Mouse (Mus musculus) heart, embryonic 11.5 days (tissue): ENCODE measurements at regions not wholly inside any gene's neighbourhood (a gene's known extent, or its start where the extent isn't known, plus 50 kb on each side); places are given as distances from the start of the nearest gene placed in this dataset.

ENCODE experiments used
- ATAC-seq: fragments of 200-750 bp; cut with Nextera tagmentation; replicated peaks from 2 replicates; pipeline ENCODE4 v1.8.0; 2017; ENCODE audit warnings: moderate library complexity; ENCODE audit not compliant: insufficient number of reproducible peaks, low FRiP score, low TSS enrichment
- H3K27ac ChIP-seq: fragments of 300-500 bp; sonication (generic); 2 replicates; pipeline ENCODE4 v1.5.1; 2014; ENCODE audit warnings: mild to moderate bottlenecking, low read depth, low read length
- H3K27me3 ChIP-seq: fragments of 300-500 bp; sonication (generic); 2 replicates; pipeline ENCODE4 v1.6.1; 2014; ENCODE audit warnings: mild to moderate bottlenecking, low read length, mixed read lengths; ENCODE audit not compliant: control insufficient read depth, insufficient read depth
- H3K36me3 ChIP-seq: fragments of 300-500 bp; sonication (generic); 2 replicates; pipeline ENCODE4 v1.6.1; 2014; ENCODE audit warnings: mild to moderate bottlenecking, low read length, moderate library complexity, mixed read lengths; ENCODE audit not compliant: control insufficient read depth, insufficient read depth
- H3K4me1 ChIP-seq: fragments of 300-500 bp; sonication (generic); 2 replicates; pipeline ENCODE4 v1.6.1; 2014; ENCODE audit warnings: low read length; ENCODE audit not compliant: control insufficient read depth, insufficient read depth
- H3K4me2 ChIP-seq: fragments of 300-500 bp; sonication (generic); 2 replicates; pipeline ENCODE4 v1.6.1; 2014; ENCODE audit warnings: mild to moderate bottlenecking, moderate library complexity
- H3K4me3 ChIP-seq: fragments of 300-500 bp; sonication (generic); 2 replicates; pipeline ENCODE4 v1.5.1; 2014; ENCODE audit warnings: low read depth, low read length
- H3K9ac ChIP-seq: fragments of 300-500 bp; sonication (generic); 2 replicates; pipeline ENCODE4 v1.6.1; 2014; ENCODE audit warnings: mild to moderate bottlenecking, low read depth, low read length, moderate library complexity
- H3K9me3 ChIP-seq: fragments of 300-500 bp; sonication (generic); replicated peaks from 2 replicates; pipeline ENCODE4 v1.6.1; 2016; ENCODE audit warnings: low read length; ENCODE audit not compliant: control insufficient read depth
- WGBS: fragments of 180-500 bp; shearing (Covaris S2); extraction: QIAGEN DNeasy Blood & Tissue Kit; methylation state at CpG from one replicate; pipeline ENCODE4 v1.1.7; 2014; ENCODE audit not compliant: insufficient replicate concordance; 5-methylcytosine and 5-hydroxymethylcytosine counted together

DNA sequence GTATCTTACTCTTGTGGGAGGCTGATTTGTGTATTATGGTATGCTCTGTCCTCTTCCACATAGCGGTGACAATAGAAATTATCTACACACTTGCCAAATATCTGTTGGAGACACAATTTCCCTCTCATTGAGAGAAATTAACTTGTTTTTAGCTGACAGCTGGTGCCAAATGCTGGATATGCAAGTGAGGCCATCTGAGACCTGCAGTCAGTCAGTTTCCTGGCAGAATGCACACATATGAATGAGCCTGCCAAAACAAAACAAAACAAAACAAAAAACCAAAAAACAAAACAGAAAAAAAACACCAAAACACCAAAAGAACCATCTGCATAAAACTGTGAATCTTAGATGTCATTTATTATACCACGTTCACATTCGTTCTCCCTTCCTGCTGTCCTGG is 233.7 kb upstream of the Gm12728 start:
- Histone ChIP-seq H3K27me3 (no peaks in the 10 kb centered on the region), H3K36me3 (no peaks in the 10 kb centered on the region), H3K4me2 (no peak overlapping the region), H3K27ac (no peak overlapping the region), H3K9me3 (no peaks in the 10 kb centered on the region), H3K4me3 (no peak overlapping the region), H3K9ac (no peak overlapping the region), H3K4me1 (no peaks in the 10 kb centered on the region)
- ATAC-seq: no peak
- 88% methylated on average over 3 of the region's 3 CpGs for WGBS

DNA sequence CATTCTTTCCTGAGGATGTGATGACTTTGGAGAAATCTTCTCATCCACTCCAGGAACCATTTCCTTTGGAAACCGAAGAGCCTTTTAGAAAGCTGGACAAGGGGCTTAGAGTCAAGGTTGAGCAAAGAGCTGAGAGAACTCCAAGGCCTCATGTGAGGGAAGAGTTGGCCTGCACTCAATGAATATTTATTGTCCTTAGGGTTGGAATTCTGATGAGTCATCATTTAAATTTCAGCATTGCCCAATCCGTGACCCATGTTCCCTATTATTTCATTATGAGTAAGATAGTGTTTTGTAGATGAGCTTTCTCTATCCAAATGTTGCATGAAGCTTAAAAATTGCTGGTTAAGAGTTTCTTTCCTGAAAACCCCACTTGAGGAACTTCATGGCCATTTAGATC is 232.3 kb upstream of the Gm12728 start:
- no peak for ATAC-seq
- H3K4me3 ChIP-seq: no peak overlapping the region
- 81% methylated on average over 2 of the region's 2 CpGs for WGBS

DNA sequence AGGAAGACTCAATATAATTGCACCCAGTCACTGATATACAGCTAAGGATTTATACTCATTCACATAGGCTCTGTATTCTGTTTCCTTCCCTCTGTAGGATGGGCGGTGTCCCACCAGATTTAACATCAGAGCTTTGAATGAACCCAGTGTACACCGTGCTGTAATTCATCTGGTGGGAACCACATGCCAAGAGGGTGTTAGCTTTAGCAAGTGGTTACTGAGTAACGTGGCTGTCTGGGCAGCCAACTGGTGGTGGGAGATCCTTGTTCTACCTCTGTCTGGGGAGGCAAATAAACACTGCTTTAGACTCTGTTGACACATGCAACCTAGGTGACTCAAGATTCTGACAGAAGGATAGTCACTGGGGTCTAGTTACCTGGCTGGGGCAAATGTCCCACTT is 229.6 kb upstream of the Gm12728 start:
- no peak overlapping the region for H3K4me2 ChIP-seq
- no peak for ATAC-seq

More for the DNA sequence above, 232.3 kb upstream of the Gm12728 start:
- Histone ChIP-seq H3K9me3 (no peaks in the 10 kb centered on the region), H3K9ac (no peak overlapping the region), H3K4me2 (no peak overlapping the region), H3K27ac (no peak overlapping the region), H3K27me3 (no peaks in the 10 kb centered on the region), H3K36me3 (no peaks in the 10 kb centered on the region), H3K4me1 (no peaks in the 10 kb centered on the region)

DNA sequence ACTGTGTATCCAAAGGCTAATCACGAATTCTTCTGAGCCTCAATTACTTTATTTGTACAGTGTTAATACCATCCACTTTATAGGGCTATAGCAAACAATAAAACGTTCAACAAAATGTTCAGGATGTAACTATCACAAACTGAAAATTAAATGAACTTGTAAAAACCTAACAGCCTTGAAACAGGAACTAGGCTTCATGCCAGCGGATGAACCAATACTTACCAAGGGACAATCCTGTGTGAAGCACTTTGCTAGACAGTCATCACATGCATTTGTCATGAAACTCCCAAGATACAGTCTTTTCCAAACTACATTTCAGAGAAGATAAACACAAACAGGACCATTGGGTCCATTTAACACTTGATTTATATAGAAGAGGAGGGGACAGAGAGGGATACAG is 228.9 kb upstream of the Gm12728 start:
- no peak for ATAC-seq

More for the DNA sequence above, 229.6 kb upstream of the Gm12728 start:
- 69% methylated on average over 3 of the region's 3 CpGs for WGBS
- Histone ChIP-seq H3K9me3 (no peaks in the 10 kb centered on the region), H3K27me3 (no peaks in the 10 kb centered on the region), H3K4me3 (no peak overlapping the region), H3K27ac (no peak overlapping the region), H3K4me1 (no peaks in the 10 kb centered on the region), H3K9ac (no peak overlapping the region), H3K36me3 (no peaks in the 10 kb centered on the region)

DNA sequence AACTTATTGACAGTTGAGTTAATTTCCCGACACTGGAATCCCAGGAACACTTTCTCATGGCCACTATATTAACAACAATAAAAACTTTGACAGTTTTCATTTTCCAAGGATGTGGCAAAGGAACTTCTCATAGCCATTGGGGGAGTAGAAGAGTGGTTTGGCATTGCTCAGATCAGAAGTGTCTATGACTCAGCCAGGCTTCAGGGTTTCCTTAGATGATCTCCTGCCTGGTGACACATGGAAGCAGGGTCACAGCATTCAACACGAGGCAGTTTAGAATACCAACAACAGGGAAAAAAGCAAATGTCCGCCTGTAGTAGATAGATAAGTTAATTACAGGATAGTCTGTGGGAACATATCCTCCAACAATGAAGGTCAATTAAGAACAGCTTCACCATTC is 228.1 kb upstream of the Gm12728 start:
- H3K27ac ChIP-seq: no peak overlapping the region
- no peaks in the 10 kb centered on the region for H3K27me3 ChIP-seq
- H3K36me3 ChIP-seq: no peaks in the 10 kb centered on the region
- H3K4me2 ChIP-seq: no peak overlapping the region
- H3K9ac ChIP-seq: no peak overlapping the region
- ATAC-seq: no peak
- no peaks in the 10 kb centered on the region for H3K9me3 ChIP-seq
- WGBS: 58% methylated on average over 3 of the region's 3 CpGs
- no peak overlapping the region for H3K4me3 ChIP-seq
- H3K4me1 ChIP-seq: no peaks in the 10 kb centered on the region; the same call in 1 of the 2 replicates

More for the DNA sequence above, 228.9 kb upstream of the Gm12728 start:
- H3K27me3 ChIP-seq: no peaks in the 10 kb centered on the region
- no peak overlapping the region for H3K27ac ChIP-seq
- 78% methylated on average over 3 of the region's 3 CpGs for WGBS
- H3K36me3 ChIP-seq: no peaks in the 10 kb centered on the region
- no peak overlapping the region for H3K4me3 ChIP-seq
- H3K4me2 ChIP-seq: no peak overlapping the region
- no peaks in the 10 kb centered on the region; the same call in 1 of the 2 replicates for H3K4me1 ChIP-seq
- H3K9ac ChIP-seq: no peak overlapping the region
- H3K9me3 ChIP-seq: no peaks in the 10 kb centered on the region

DNA sequence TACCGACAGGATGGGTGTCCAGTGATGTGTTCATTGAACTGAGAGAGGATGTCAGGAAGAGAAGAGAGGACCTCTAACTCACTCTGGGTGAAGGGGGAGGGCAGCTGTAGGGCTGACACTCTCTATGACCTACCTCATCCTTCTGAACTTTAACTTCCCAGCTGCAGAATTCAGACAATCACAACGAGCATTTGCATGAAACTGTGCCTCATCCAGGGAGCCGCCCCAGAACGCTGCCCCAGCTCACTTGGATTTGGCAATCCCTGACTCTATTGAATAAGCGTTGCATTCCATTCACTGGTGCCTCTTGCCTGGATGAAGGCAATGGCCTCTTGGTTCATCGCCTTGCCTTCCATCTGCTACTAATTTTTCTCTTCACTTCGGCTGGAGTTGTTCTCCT is 223.9 kb upstream of the Gm12728 start:
- no peaks in the 10 kb centered on the region for H3K36me3 ChIP-seq
- no peak overlapping the region for H3K4me3 ChIP-seq
- no peaks in the 10 kb centered on the region for H3K27me3 ChIP-seq
- ATAC-seq: no peak
- no peak overlapping the region for H3K9ac ChIP-seq
- no peaks in the 10 kb centered on the region; the same call in 1 of the 2 replicates for H3K4me1 ChIP-seq
- WGBS: 88% methylated on average over 7 of the region's 7 CpGs
- H3K27ac ChIP-seq: no peak overlapping the region
- no peak overlapping the region for H3K4me2 ChIP-seq
- H3K9me3 ChIP-seq: no peaks in the 10 kb centered on the region

DNA sequence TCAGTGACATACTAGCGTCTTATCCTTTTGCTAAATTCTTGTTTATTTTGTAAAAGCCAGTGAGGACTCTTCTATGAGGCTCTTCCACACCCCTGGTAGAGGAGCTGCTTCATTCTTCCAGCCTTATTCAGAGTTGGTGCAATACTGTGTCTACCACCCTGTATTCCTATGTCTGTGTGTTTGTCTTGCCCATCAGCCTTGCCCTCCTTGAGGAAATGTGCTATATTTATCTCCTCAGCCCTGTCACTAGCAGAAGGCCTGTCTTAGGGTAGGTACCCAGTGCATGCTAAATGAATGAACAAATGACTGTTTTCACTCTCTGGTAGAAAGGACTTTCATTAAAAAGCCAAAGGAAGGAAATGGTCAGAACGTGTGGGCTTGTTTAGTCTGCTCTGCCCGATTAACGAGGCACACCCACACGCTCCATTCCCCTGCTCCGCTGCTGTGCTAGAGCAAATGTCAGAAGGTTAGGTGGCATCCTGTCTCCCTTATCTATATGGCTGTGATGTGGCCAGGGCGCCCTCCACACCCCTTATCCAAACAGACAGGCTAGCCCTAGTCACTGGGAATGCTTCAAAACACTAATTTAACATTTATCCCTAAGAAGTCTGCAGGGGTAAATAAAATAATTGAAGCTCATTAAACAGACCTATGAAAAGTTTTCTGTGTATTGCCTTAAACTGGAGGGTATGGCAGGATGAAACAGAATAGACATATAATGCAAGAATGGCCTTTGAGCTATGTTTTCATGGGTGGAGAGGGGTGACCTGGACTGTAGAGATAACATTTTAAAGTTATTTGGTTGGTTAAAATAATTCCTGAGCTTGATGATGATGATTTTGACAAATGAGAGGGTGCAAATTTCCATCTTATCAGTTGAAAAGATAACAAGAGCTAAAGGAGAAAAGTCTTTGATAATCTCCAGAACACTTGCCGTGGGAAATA is 222.9 kb upstream of the Gm12728 start:
- 22% methylated on average over 8 of the region's 8 CpGs for WGBS
- no peaks in the 10 kb centered on the region; the same call in 1 of the 2 replicates for H3K4me1 ChIP-seq
- no peak for ATAC-seq

DNA sequence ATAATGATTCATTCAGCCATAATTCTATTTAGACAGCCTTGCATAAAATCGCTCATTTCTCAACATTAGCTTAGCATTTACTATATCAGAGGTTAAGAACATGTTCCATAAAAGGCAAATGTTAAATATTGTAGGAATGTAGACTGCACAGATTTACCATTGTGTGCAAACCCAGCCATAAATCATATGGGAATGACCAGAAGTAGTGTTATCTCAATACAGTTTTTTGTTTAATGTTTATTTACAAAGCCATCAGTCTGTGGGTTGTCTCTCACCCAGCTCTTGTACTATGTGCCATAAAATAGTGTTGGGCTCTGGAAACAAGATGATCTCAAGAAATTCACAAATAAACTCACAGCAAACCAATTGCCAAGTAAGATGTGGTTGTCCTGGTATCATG is 220.0 kb upstream of the Gm12728 start:
- no peaks in the 10 kb centered on the region for H3K9me3 ChIP-seq
- H3K36me3 ChIP-seq: no peaks in the 10 kb centered on the region
- ATAC-seq: no peak
- no peak overlapping the region for H3K27ac ChIP-seq
- no peak overlapping the region for H3K4me3 ChIP-seq
- no peaks in the 10 kb centered on the region; the same call in 1 of the 2 replicates for H3K4me1 ChIP-seq
- H3K27me3 ChIP-seq: no peaks in the 10 kb centered on the region
- WGBS: 81% methylated on average over 1 of the region's 1 CpGs
- no peak overlapping the region for H3K4me2 ChIP-seq
- no peak overlapping the region for H3K9ac ChIP-seq

More for the DNA sequence above, 222.9 kb upstream of the Gm12728 start:
- Histone ChIP-seq H3K27me3 (no peaks in the 10 kb centered on the region), H3K9ac (no peak overlapping the region), H3K4me3 (no peak overlapping the region), H3K9me3 (no peaks in the 10 kb centered on the region), H3K36me3 (no peaks in the 10 kb centered on the region), H3K27ac (no peak overlapping the region), H3K4me2 (no peak overlapping the region)

DNA sequence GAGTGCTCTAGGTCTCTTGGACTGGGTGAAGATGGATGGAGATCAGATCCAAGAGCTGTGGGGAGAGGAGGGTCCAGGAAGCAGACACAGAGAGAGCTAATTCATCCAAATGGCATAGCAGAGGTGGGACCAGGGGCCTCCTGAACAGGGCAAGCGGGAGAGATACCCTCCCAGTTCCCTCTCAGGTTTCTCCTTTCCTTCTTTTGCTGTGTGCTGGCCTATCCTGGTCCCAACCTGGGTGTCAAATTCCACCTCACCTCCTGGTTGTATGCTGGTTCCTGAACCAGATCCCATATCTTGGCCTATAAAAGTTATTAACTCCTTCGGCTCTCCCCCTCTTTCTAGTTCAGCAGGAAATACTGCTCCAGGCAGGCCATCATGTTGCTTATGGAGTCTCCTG is 214.1 kb upstream of the Gm12728 start:
- Histone ChIP-seq H3K4me3 (no peak overlapping the region), H3K4me2 (no peak overlapping the region), H3K36me3 (no peaks in the 10 kb centered on the region), H3K27me3 (no peaks in the 10 kb centered on the region), H3K9me3 (no peaks in the 10 kb centered on the region), H3K27ac (no peak overlapping the region), H3K9ac (no peak overlapping the region), H3K4me1 (no peaks in the 10 kb centered on the region)
- 80% methylated on average over 2 of the region's 2 CpGs for WGBS
- ATAC-seq: no peak
